Mouse (Mus musculus): ENCODE measurements around the gene Prss30. TPM values are rescaled to one million over a fixed set of nuclear protein-coding genes. Genes with fewer than 3 reads are reported as not detected.

The Prss30 gene
- polyA plus RNA-seq, 1 experiment from 2014 or later = not detected

DNA sequence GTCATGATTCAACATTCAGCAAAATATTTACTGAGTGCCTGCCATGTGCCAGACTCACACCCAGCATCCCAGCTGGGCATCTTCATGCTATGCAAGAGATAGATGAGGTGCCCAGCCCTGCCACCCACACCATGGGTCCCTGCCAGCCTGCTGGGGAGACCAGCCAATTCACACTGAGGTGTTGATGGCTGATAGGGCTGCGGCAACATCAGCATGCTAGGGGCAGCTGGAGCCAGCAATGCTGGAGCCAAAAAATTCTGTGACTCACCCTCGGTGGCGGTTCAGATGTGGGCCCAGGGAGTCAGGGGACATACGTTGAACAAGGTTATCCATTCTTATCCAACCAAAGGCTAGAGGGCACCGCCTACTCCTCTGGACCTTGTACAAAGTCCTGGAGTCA lies 20.0 kb upstream of the Prss30 start:
- Histone ChIP-seq H3K36me3 (no peaks in the 10 kb centered on the region), H3K4me3 (no peak overlapping the region), H3K27ac (no peak overlapping the region), H3K27me3 (ENCODE audit: low read depth, poor library complexity, severe bottlenecking) (no peaks in the 10 kb centered on the region), H3K4me1 (no peaks in the 10 kb centered on the region), H3K9me3 (replicated peaks) (no peaks in the 10 kb centered on the region)
- 46% methylated on average over 5 of the region's 5 CpGs for WGBS
- DNase-seq (ENCODE audit: low spot score) = no peak

- DNase-seq (ENCODE audit: low spot score) = no peak
- 44% methylated on average over 6 of the region's 6 CpGs for WGBS
Measured at GRCm38 (mm10) chr17:23998383-23998782, 18.0 kb upstream of the Prss30 start.

GRCm38 (mm10) chr17:23997901-23998300 lies 17.5 kb upstream of the Prss30 start, which contains the start of gene Prss22:
Prss22 (minus strand) TSS chr17:23998100.
- DNase-seq (ENCODE audit: low spot score) = no peak
- 60% methylated on average over 2 of the region's 2 CpGs for WGBS
- H3K9me3 ChIP-seq (replicated peaks) = no peaks in the 10 kb centered on the region
- peaks cover 6% of the 10 kb centered on the region; the same call in 1 of the 2 replicates for H3K27me3 ChIP-seq (ENCODE audit: low read depth, poor library complexity, severe bottlenecking)
- H3K27ac ChIP-seq = no peak within 1 kb of the TSS
- no peaks in the 10 kb centered on the region for H3K36me3 ChIP-seq
- peaks cover 11% of the 10 kb centered on the region for H3K4me1 ChIP-seq
- H3K4me3 ChIP-seq = no peak within 1 kb of the TSS; the same call in 1 of the 2 replicates

More at GRCm38 (mm10) chr17:23998383-23998782, 18.0 kb upstream of the Prss30 start:
- peaks cover 6% of the 10 kb centered on the region for H3K4me1 ChIP-seq
- H3K4me3 ChIP-seq = no peak overlapping the region
- peaks cover 6% of the 10 kb centered on the region; the same call in 1 of the 2 replicates for H3K27me3 ChIP-seq (ENCODE audit: low read depth, poor library complexity, severe bottlenecking)
- no peak overlapping the region for H3K27ac ChIP-seq
- H3K9me3 ChIP-seq (replicated peaks) = no peaks in the 10 kb centered on the region
- H3K36me3 ChIP-seq = no peaks in the 10 kb centered on the region

DNA sequence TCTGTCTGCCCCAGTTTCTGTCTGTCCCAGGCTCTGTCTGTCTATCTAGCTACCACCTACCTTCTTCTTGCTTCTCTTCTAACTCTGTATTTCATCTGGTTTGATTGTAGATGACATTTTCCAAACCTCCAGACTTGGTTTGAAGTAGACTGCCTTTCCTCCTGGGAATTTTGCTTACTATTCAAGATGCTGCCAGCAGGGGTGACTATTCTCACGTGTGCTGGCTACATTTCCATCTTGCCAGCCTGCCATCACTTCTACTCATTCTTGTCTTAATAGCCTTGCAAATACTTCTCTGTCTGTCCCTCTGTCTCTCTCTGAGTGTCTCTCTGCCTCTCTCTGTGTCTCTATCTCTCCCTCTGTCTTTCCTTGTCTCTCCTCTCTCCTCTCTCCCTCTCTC lies 15.1 kb upstream of the Prss30 start:
- WGBS = 54% methylated on average over 1 of the region's 1 CpGs
- Histone ChIP-seq H3K36me3 (no peaks in the 10 kb centered on the region), H3K9me3 (replicated peaks) (no peaks in the 10 kb centered on the region), H3K4me3 (no peak overlapping the region), H3K27ac (no peak overlapping the region), H3K4me1 (peaks cover 12% of the 10 kb centered on the region), H3K27me3 (ENCODE audit: low read depth, poor library complexity, severe bottlenecking) (peaks cover 6% of the 10 kb centered on the region; the same call in 1 of the 2 replicates)
- no peak for DNase-seq (ENCODE audit: low spot score)

GRCm38 (mm10) chr17:23994667-23995066 lies 14.3 kb upstream of the Prss30 start:
- Histone ChIP-seq H3K4me1 (peaks cover 12% of the 10 kb centered on the region), H3K27me3 (ENCODE audit: low read depth, poor library complexity, severe bottlenecking) (peaks cover 6% of the 10 kb centered on the region; the same call in 1 of the 2 replicates), H3K9me3 (replicated peaks) (no peaks in the 10 kb centered on the region), H3K27ac (no peak overlapping the region), H3K36me3 (no peaks in the 10 kb centered on the region), H3K4me3 (no peak overlapping the region)
- DNase-seq (ENCODE audit: low spot score) = no peak
- 76% methylated on average over 7 of the region's 7 CpGs for WGBS

GRCm38 (mm10) chr17:23993559-23994428 lies 13.4 kb upstream of the Prss30 start:
- H3K4me1 ChIP-seq = peaks cover 12% of the 10 kb centered on the region
- H3K27me3 ChIP-seq (ENCODE audit: low read depth, poor library complexity, severe bottlenecking) = peaks cover 6% of the 10 kb centered on the region; the same call in 1 of the 2 replicates
- H3K27ac ChIP-seq = peak overlapping the region; percentile 77
- H3K4me3 ChIP-seq = peak overlapping the region; percentile 42
- DNase-seq (ENCODE audit: low spot score) = peak; percentile 92
- no peaks in the 10 kb centered on the region for H3K9me3 ChIP-seq (replicated peaks)
- H3K36me3 ChIP-seq = no peaks in the 10 kb centered on the region
- WGBS = 12% methylated on average over 31 of the region's 31 CpGs

- Histone ChIP-seq H3K4me1 (peaks cover 12% of the 10 kb centered on the region), H3K36me3 (no peaks in the 10 kb centered on the region), H3K4me3 (peak overlapping the region; percentile 42), H3K27ac (peak overlapping the region; percentile 77), H3K9me3 (replicated peaks) (no peaks in the 10 kb centered on the region), H3K27me3 (ENCODE audit: low read depth, poor library complexity, severe bottlenecking) (peaks cover 6% of the 10 kb centered on the region; the same call in 1 of the 2 replicates)
- 61% methylated on average over 9 of the region's 9 CpGs for WGBS
- peak; percentile 39 for DNase-seq (ENCODE audit: low spot score)
Measured at GRCm38 (mm10) chr17:23992789-23993553, 12.6 kb upstream of the Prss30 start.

GRCm38 (mm10) chr17:23989802-23990201 lies 9.4 kb upstream of the Prss30 start:
- DNase-seq (ENCODE audit: low spot score) = no peak
- WGBS = 55% methylated on average over 2 of the region's 2 CpGs
- no peak overlapping the region for H3K4me3 ChIP-seq
- no peaks in the 10 kb centered on the region for H3K9me3 ChIP-seq (replicated peaks)
- H3K27me3 ChIP-seq (ENCODE audit: low read depth, poor library complexity, severe bottlenecking) = peaks cover 5% of the 10 kb centered on the region; the same call in 1 of the 2 replicates
- H3K27ac ChIP-seq = no peak overlapping the region
- no peaks in the 10 kb centered on the region for H3K36me3 ChIP-seq
- peaks cover 12% of the 10 kb centered on the region for H3K4me1 ChIP-seq

- H3K4me1 ChIP-seq = peaks cover 6% of the 10 kb centered on the region
- no peak for DNase-seq (ENCODE audit: low spot score)
- no peak overlapping the region for H3K27ac ChIP-seq
- H3K4me3 ChIP-seq = no peak overlapping the region
- H3K9me3 ChIP-seq (replicated peaks) = no peaks in the 10 kb centered on the region
- WGBS = 91% methylated on average over 1 of the region's 1 CpGs
- no peaks in the 10 kb centered on the region for H3K36me3 ChIP-seq
- H3K27me3 ChIP-seq (ENCODE audit: low read depth, poor library complexity, severe bottlenecking) = no peaks in the 10 kb centered on the region
Measured at GRCm38 (mm10) chr17:23984989-23985388, 4.6 kb upstream of the Prss30 start.

DNA sequence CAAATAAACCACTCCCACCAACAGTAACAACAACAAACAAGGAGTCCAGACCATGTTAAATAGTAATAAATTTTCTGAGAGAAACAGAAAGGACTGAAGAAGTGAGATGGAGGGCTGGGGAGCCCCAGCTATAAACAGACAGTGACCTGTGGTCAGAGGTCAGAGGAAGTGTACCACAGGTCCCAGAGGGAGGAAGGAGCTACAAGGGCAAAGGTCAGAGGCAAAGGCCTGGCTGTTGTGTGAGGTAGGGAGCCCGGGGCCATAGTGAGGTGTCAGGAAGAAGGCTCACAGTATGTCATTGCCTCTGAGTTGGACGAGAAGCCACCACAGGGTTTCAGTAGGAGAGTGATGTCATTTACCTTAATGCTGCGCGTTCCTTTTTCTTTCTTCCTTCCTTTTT lies 2.5 kb upstream of the Prss30 start:
- DNase-seq (ENCODE audit: low spot score) = no peak
- no peak overlapping the region for H3K4me3 ChIP-seq
- H3K9me3 ChIP-seq (replicated peaks) = no peaks in the 10 kb centered on the region
- no peak overlapping the region for H3K27ac ChIP-seq
- 49% methylated on average over 4 of the region's 4 CpGs for WGBS
- no peaks in the 10 kb centered on the region for H3K27me3 ChIP-seq (ENCODE audit: low read depth, poor library complexity, severe bottlenecking)
- no peaks in the 10 kb centered on the region for H3K36me3 ChIP-seq
- H3K4me1 ChIP-seq = peaks cover 6% of the 10 kb centered on the region

GRCm38 (mm10) chr17:23979471-23979870 lies 895 bp downstream of the Prss30 start:
- Histone ChIP-seq H3K27ac (no peak overlapping the region), H3K4me1 (peaks cover 6% of the 10 kb centered on the region), H3K36me3 (no peaks in the 10 kb centered on the region), H3K4me3 (no peak overlapping the region), H3K27me3 (ENCODE audit: low read depth, poor library complexity, severe bottlenecking) (no peaks in the 10 kb centered on the region), H3K9me3 (replicated peaks) (no peaks in the 10 kb centered on the region)
- 61% methylated on average over 3 of the region's 3 CpGs for WGBS
- DNase-seq (ENCODE audit: low spot score) = no peak

GRCm38 (mm10) chr17:23976665-23977064 lies 3.7 kb downstream of the Prss30 start:
- H3K9me3 ChIP-seq (replicated peaks) = no peaks in the 10 kb centered on the region
- 85% methylated on average over 4 of the region's 4 CpGs for WGBS
- DNase-seq (ENCODE audit: low spot score) = no peak
- no peaks in the 10 kb centered on the region for H3K36me3 ChIP-seq
- no peaks in the 10 kb centered on the region for H3K27me3 ChIP-seq (ENCODE audit: low read depth, poor library complexity, severe bottlenecking)
- no peaks in the 10 kb centered on the region for H3K4me1 ChIP-seq
- no peak overlapping the region for H3K4me3 ChIP-seq
- no peak overlapping the region for H3K27ac ChIP-seq

DNA sequence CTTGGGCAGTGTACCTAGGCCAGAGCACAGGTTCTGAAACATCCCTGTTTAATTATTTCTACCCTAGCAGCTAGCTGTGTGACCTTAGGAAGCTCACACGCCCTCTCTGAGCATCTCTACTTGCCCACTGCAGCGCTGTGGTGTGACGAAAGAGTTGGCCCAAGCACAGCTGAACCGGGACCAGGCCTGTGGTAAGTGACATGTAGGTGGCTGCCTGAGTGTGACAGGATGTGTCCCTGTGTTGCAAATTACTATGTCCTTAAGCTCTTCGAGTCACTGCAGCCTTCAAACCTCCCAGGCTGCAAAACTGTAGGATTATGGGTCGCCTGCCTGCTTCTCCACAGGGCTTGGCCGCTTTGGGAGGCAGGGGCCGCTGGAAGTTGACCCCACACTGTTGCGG lies 9.1 kb downstream of the Prss30 start:
- no peaks in the 10 kb centered on the region for H3K4me1 ChIP-seq
- no peak overlapping the region for H3K27ac ChIP-seq
- no peak overlapping the region for H3K4me3 ChIP-seq
- H3K36me3 ChIP-seq = no peaks in the 10 kb centered on the region
- H3K9me3 ChIP-seq (replicated peaks) = no peaks in the 10 kb centered on the region
- no peak for DNase-seq (ENCODE audit: low spot score)
- WGBS = 86% methylated on average over 9 of the region's 9 CpGs
- no peaks in the 10 kb centered on the region for H3K27me3 ChIP-seq (ENCODE audit: low read depth, poor library complexity, severe bottlenecking)
